Mouse (Mus musculus) liver, embryonic 14.5 days (tissue): ENCODE data around the gene Sdk1. TPM values are rescaled to one million over a fixed set of nuclear protein-coding genes. Genes with fewer than 3 reads are reported as not detected.

Experiments used
- ATAC-seq: fragments of 200-750 bp; cut with Nextera tagmentation; 2 replicates; pipeline ENCODE4 v1.8.0; 2017; ENCODE audit warnings: moderate number of reproducible peaks, mild to moderate bottlenecking, moderate library complexity; ENCODE audit not compliant: insufficient read depth
- DNase-seq, 3 experiments: peaks; one replicate each; pipeline ENCODE4 v3.0.0-alpha.2; 2012 to 2013; ENCODE audit warnings: low read depth in 3 of 3, low spot score in 3 of 3
- H3K27ac ChIP-seq: fragments of 300-500 bp; sonication (generic); 2 replicates; pipeline ENCODE4 v1.5.1; 2014; ENCODE audit warnings: moderate library complexity, mild to moderate bottlenecking, control low read depth, inconsistent platforms
- H3K27me3 ChIP-seq: fragments of 300-500 bp; sonication (generic); 2 replicates; pipeline ENCODE4 v1.6.1; 2014; ENCODE audit warnings: mild to moderate bottlenecking, low read length, moderate library complexity; ENCODE audit not compliant: control insufficient read depth, insufficient read depth
- H3K36me3 ChIP-seq: fragments of 300-500 bp; sonication (generic); replicated peaks from 2 replicates; pipeline ENCODE4 v1.6.1; 2014; ENCODE audit warnings: low read depth; ENCODE audit not compliant: control insufficient read depth, insufficient read depth
- H3K4me1 ChIP-seq, 2 experiments: fragments of 200-500 bp in 1 of 2; fragments of 300-500 bp in 1 of 2; sonication (generic) in 1 of 2; replicated peaks; 2 replicates each; pipeline ENCODE4 v1.6.1; 2012 to 2014; ENCODE audit warnings: antibody characterized with exemption in 1 of 2, inconsistent platforms in 1 of 2, low read length in 1 of 2; ENCODE audit not compliant: control insufficient read depth in 2 of 2, insufficient read depth in 2 of 2
- H3K4me2 ChIP-seq: fragments of 300-500 bp; sonication (generic); 2 replicates; pipeline ENCODE4 v1.6.1; 2014; ENCODE audit warnings: low read depth, mild to moderate bottlenecking, control low read depth, moderate library complexity
- H3K4me3 ChIP-seq, 2 experiments: fragments of 200-500 bp in 1 of 2; fragments of 300-500 bp in 1 of 2; sonication (generic) in 1 of 2; 2 replicates each; pipeline ENCODE4 v1.5.1; 2012 to 2014; ENCODE audit warnings: low read depth in 2 of 2, low read length in 2 of 2, mild to moderate bottlenecking in 2 of 2, control low read depth in 1 of 2, inconsistent platforms in 1 of 2, moderate library complexity in 1 of 2; ENCODE audit not compliant: insufficient read depth in 1 of 2
- H3K9ac ChIP-seq: fragments of 300-500 bp; sonication (generic); replicated peaks from 2 replicates; pipeline ENCODE4 v1.6.1; 2014; ENCODE audit warnings: mild to moderate bottlenecking, control low read depth, moderate library complexity
- H3K9me3 ChIP-seq: fragments of 300-500 bp; sonication (generic); 2 replicates; pipeline ENCODE4 v1.6.1; 2016; ENCODE audit warnings: low read length, mixed read lengths; ENCODE audit not compliant: control insufficient read depth
- CTCF ChIP-seq: IDR thresholded peaks from 2 replicates; pipeline ENCODE4 v1.5.1; 2016; ENCODE audit warnings: antibody characterized with exemption, low read depth, control low read depth
- EP300 ChIP-seq: IDR thresholded peaks from 2 replicates; pipeline ENCODE4 v1.6.1; 2016; ENCODE audit warnings: antibody characterized with exemption, low read depth
- WGBS: fragments of 180-500 bp; shearing (Covaris S2); extraction: QIAGEN DNeasy Blood & Tissue Kit; methylation state at CpG from one replicate; pipeline ENCODE4 v1.1.7; 2014; ENCODE audit not compliant: insufficient replicate concordance; 5-methylcytosine and 5-hydroxymethylcytosine counted together
- polyA plus RNA-seq, 2 experiments: library from polyadenylated mRNA; depleted of rRNA in 1 of 2; stranded (reverse) in 1 of 2; unstranded in 1 of 2; fragments of >200 nt; fragmentation: Nextera tagmentation in 1 of 2; extraction: Ambion mirVana in 1 of 2; gene quantifications; 2 replicates each; pipeline versions ENCODE4 v1.2.1 to v1.2.3; 2012 to 2014

Sdk1 gene
- polyA plus RNA-seq, 2 experiments, result 0.01 to 0.25 TPM

- H3K9me3 ChIP-seq, result no peaks in the 10 kb centered on the region; the same call in 1 of the 2 replicates
- H3K4me3 ChIP-seq, result no peak overlapping the region
- H3K9ac ChIP-seq, result no peak overlapping the region
- ATAC-seq (no peak), DNase-seq (no peak)
- no peaks in the 10 kb centered on the region for H3K36me3 ChIP-seq
- H3K4me2 ChIP-seq, result no peak overlapping the region
- WGBS, result 75% methylated on average over 3 of the region's 3 CpGs
- H3K27me3 ChIP-seq, result no peaks in the 10 kb centered on the region
- H3K27ac ChIP-seq, result no peak overlapping the region
- TF ChIP-seq EP300 (no peak), CTCF (no peak)
- H3K4me1 ChIP-seq, result no peaks in the 10 kb centered on the region
Observed at GRCm38 (mm10) chr5:142071322-142071721, 830.0 kb downstream of the Sdk1 start.

- H3K27ac ChIP-seq, result no peak overlapping the region
- ATAC-seq (no peak), DNase-seq (no peak)
- WGBS, result 45% methylated on average over 3 of the region's 3 CpGs
- H3K9ac ChIP-seq, result no peak overlapping the region
- no peaks in the 10 kb centered on the region for H3K27me3 ChIP-seq
- no peaks in the 10 kb centered on the region for H3K36me3 ChIP-seq
- TF ChIP-seq EP300 (no peak), CTCF (no peak)
- H3K4me2 ChIP-seq, result no peak overlapping the region
- no peaks in the 10 kb centered on the region for H3K4me1 ChIP-seq
- no peak overlapping the region for H3K4me3 ChIP-seq
- H3K9me3 ChIP-seq, result no peaks in the 10 kb centered on the region; the same call in 1 of the 2 replicates
Observed at GRCm38 (mm10) chr5:142073901-142074300, 832.6 kb downstream of the Sdk1 start.

DNA sequence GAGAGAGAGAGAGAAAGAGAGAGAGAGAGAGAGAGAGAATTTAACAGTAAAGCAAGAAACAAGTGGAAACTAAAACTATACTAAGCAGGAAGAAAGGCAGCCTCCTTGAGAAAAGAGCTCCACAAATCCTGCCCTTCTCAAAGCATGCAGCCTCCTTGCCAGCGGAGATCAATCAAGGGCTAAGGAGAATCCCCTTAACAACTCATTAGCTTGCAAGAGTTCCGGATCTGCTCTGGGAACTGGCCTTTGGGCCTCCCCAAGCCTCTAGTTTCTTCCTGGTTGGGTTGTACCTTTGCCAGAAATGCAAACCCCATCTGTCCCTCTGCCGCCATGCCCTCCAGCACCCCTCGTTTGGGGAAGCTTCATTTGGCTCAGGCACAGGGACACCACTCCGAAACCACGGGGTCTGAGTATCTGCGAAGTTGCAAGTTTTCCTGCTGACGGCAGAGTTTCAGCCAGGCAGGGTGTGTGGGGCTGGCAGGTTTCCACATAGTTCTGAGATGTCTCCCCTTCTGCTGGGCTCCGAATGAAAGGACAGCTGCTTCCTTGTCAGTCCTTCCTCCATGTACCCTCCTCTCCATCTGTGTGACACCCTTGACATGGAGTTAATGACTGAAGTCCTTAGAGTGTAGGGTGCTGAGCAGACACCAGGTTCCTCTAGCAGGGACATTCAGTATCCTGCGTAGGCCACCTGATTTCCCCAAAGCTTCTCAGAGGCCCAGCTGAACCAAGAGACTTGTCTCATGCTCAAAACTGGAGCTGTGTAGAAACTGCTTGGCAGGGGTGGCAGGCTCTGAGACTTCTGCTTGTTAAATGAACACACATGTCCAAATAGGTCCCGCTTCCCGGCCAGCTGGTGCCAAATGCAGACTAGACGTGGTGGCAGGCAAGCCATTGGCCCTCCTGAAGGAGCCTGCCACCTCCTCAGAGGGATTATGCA is 833.5 kb downstream of the Sdk1 start:
- WGBS, result 40% methylated on average over 13 of the region's 13 CpGs
- ATAC-seq (no peak), DNase-seq (no peak)
- Histone ChIP-seq H3K27me3 (no peaks in the 10 kb centered on the region), H3K27ac (no peak overlapping the region), H3K9me3 (no peaks in the 10 kb centered on the region), H3K4me1 (no peaks in the 10 kb centered on the region), H3K36me3 (no peaks in the 10 kb centered on the region), H3K4me2 (no peak overlapping the region), H3K9ac (no peak overlapping the region), H3K4me3 (no peak overlapping the region)
- no peak for TF ChIP-seq CTCF
- no peak for TF ChIP-seq EP300

- no peaks in the 10 kb centered on the region for H3K4me1 ChIP-seq
- WGBS, result 61% methylated on average over 3 of the region's 3 CpGs
- TF ChIP-seq EP300 (no peak), CTCF (peak; percentile 44)
Observed at GRCm38 (mm10) chr5:142080661-142081060, 839.4 kb downstream of the Sdk1 start.

GRCm38 (mm10) chr5:142081076-142081475 is 839.8 kb downstream of the Sdk1 start:
- DNase-seq (no peak), ATAC-seq (no peak)
- H3K9ac ChIP-seq, result no peak overlapping the region
- 62% methylated on average over 3 of the region's 3 CpGs for WGBS
- no peaks in the 10 kb centered on the region for H3K4me1 ChIP-seq
- H3K9me3 ChIP-seq, result no peaks in the 10 kb centered on the region
- no peak overlapping the region for H3K4me3 ChIP-seq
- H3K4me2 ChIP-seq, result no peak overlapping the region
- no peaks in the 10 kb centered on the region for H3K36me3 ChIP-seq
- H3K27ac ChIP-seq, result no peak overlapping the region
- no peak for TF ChIP-seq EP300
- no peak for TF ChIP-seq CTCF
- no peaks in the 10 kb centered on the region for H3K27me3 ChIP-seq

More at GRCm38 (mm10) chr5:142080661-142081060, 839.4 kb downstream of the Sdk1 start:
- Histone ChIP-seq H3K27ac (no peak overlapping the region), H3K9ac (no peak overlapping the region), H3K4me3 (no peak overlapping the region), H3K9me3 (no peaks in the 10 kb centered on the region), H3K4me2 (no peak overlapping the region), H3K36me3 (no peaks in the 10 kb centered on the region), H3K27me3 (no peaks in the 10 kb centered on the region)
- DNase-seq (no peak), ATAC-seq (no peak)
